ENCODE assay signal across 8 mouse cellular contexts in genomic region chr6:39462621-39463538, GRCm38 (mm10). TPM values are rescaled to one million over a fixed set of nuclear protein-coding genes. Genes with fewer than 3 reads are reported as not detected.
A peak's percentile ranks its signal among the peaks of the same experiment; 100 is the strongest.
DNase-seq lines count a peak whose midpoint lies in the region; ATAC-seq and TF ChIP-seq lines count a peak whose summit lies in the region.

No protein-coding gene starts in this region.

- no peaks in the 10 kb centered on the region for H3K4me1 ChIP-seq in embryonic facial prominence, embryonic 14.5 days (ENCODE audit: control insufficient read depth, insufficient read depth, low read length)
- no peaks in the 10 kb centered on the region for H3K4me1 ChIP-seq in limb, embryonic 14.5 days (ENCODE audit: control insufficient read depth, insufficient read depth, low read length)
- no peaks in the 10 kb centered on the region for H3K4me1 ChIP-seq in midbrain, postnatal 0 days (ENCODE audit: insufficient read depth, low read length)
- H3K4me1 ChIP-seq in spleen, adult 2 months (ENCODE audit: control insufficient read depth, insufficient read depth, insufficient read length) = no peaks in the 10 kb centered on the region

- no peaks in the 10 kb centered on the region for H3K27me3 ChIP-seq in embryonic facial prominence, embryonic 14.5 days (replicated peaks; ENCODE audit: control insufficient read depth, insufficient read depth, low read length)
- H3K27me3 ChIP-seq in limb, embryonic 14.5 days (ENCODE audit: control insufficient read depth, insufficient read depth, low read length) = no peaks in the 10 kb centered on the region
- no peaks in the 10 kb centered on the region for H3K27me3 ChIP-seq in midbrain, postnatal 0 days (ENCODE audit: insufficient read depth, low read length)
- H3K27me3 ChIP-seq in spleen, adult 2 months (ENCODE audit: control insufficient read depth, insufficient read depth, low read length) = no peaks in the 10 kb centered on the region

- TF ChIP-seq POLR2A in limb, embryonic 14.5 days (IDR thresholded peaks at IDR 0.05; ENCODE audit: borderline replicate concordance, extremely low read depth, insufficient read depth, insufficient read length) = no peak
- TF ChIP-seq POLR2A in spleen, adult 2 months (IDR thresholded peaks at IDR 0.05; ENCODE audit: low read depth, low read length) = no peak

- peak; percentile 90 for TF ChIP-seq CTCF in midbrain, postnatal 0 days (IDR thresholded peaks at IDR 0.05)
- peak; percentile 83; the same call in 1 of the 2 replicates for TF ChIP-seq CTCF in spleen, adult 2 months (IDR thresholded peaks at IDR 0.05; ENCODE audit: extremely low read depth, insufficient read depth, insufficient read length, insufficient replicate concordance)

- no peak overlapping the region for H3K9ac ChIP-seq in embryonic facial prominence, embryonic 14.5 days (ENCODE audit: low read depth, low read length)
- H3K9ac ChIP-seq in limb, embryonic 14.5 days (ENCODE audit: low read depth, low read length, severe bottlenecking) = no peak overlapping the region
- no peak overlapping the region for H3K9ac ChIP-seq in midbrain, postnatal 0 days (replicated peaks; ENCODE audit: low read length, poor library complexity, severe bottlenecking)

- ATAC-seq in embryonic facial prominence, embryonic 14.5 days (ENCODE audit: low read depth) = peak; percentile 83
- ATAC-seq in limb, embryonic 14.5 days (ENCODE audit: low FRiP score, low read depth) = peak; percentile 61; the same call in 1 of the 2 replicates
- ATAC-seq in midbrain, postnatal 0 days (ENCODE audit: low FRiP score) = peak; percentile 77

- H3K36me3 ChIP-seq in embryonic facial prominence, embryonic 14.5 days (ENCODE audit: control insufficient read depth, insufficient read depth, low read length) = peaks cover 38% of the 10 kb centered on the region
- H3K36me3 ChIP-seq in limb, embryonic 14.5 days (ENCODE audit: control insufficient read depth, insufficient read depth, low read length) = peaks cover 33% of the 10 kb centered on the region
- H3K36me3 ChIP-seq in midbrain, postnatal 0 days (ENCODE audit: insufficient read depth, low read length) = 0 out of 2 replicates have a peak, but pooled peaks cover 8% of the 10 kb centered on the region
- H3K36me3 ChIP-seq in spleen, adult 2 months (ENCODE audit: control insufficient read depth, insufficient read depth, low read length) = no peaks in the 10 kb centered on the region

- DNase-seq in A20 (ENCODE audit: low read depth, low spot score) = peak; percentile 87
- peak; percentile 84 to 85 for DNase-seq in adrenal gland, postnatal 36 days
- DNase-seq in embryonic facial prominence, embryonic 14.5 days (ENCODE audit: low spot score) = peak; percentile 88
- peak; percentile 18 to 66 for DNase-seq in heart, adult 9 months (ENCODE audit: low spot score in 2 of 2)
- peak; percentile 41 to 82 for DNase-seq in kidney, adult 8-10 months
- DNase-seq in limb, embryonic 14.5 days (ENCODE audit: low spot score) = peak; percentile 85
- peak; percentile 91 for DNase-seq in midbrain, postnatal 0 days (ENCODE audit: low spot score)
- DNase-seq in spleen, adult 2 months (ENCODE audit: low read depth in 1 of 2, low spot score in 2 of 2) = peak; percentile 54 to 70

- peaks cover 4% of the 10 kb centered on the region; the same call in 1 of the 2 replicates for H3K9me3 ChIP-seq in embryonic facial prominence, embryonic 14.5 days (ENCODE audit: control insufficient read depth, low read length)
- H3K9me3 ChIP-seq in limb, embryonic 14.5 days (ENCODE audit: control insufficient read depth, low read length) = no peaks in the 10 kb centered on the region
- no peaks in the 10 kb centered on the region for H3K9me3 ChIP-seq in midbrain, postnatal 0 days (ENCODE audit: low read length)

- H3K4me2 ChIP-seq in embryonic facial prominence, embryonic 14.5 days (ENCODE audit: low read depth, low read length) = no peak overlapping the region
- no peak overlapping the region for H3K4me2 ChIP-seq in limb, embryonic 14.5 days (replicated peaks; ENCODE audit: low read depth, low read length, severe bottlenecking)
- H3K4me2 ChIP-seq in midbrain, postnatal 0 days (ENCODE audit: low read depth, low read length, poor library complexity, severe bottlenecking) = no peak overlapping the region

- H3K27ac ChIP-seq in embryonic facial prominence, embryonic 14.5 days (replicated peaks; ENCODE audit: low read depth, low read length) = no peak overlapping the region
- H3K27ac ChIP-seq in limb, embryonic 14.5 days (replicated peaks; ENCODE audit: low read depth, low read length) = no peak overlapping the region
- no peak overlapping the region for H3K27ac ChIP-seq in midbrain, postnatal 0 days (ENCODE audit: low read depth, low read length)
- no peak overlapping the region for H3K27ac ChIP-seq in spleen, adult 2 months (ENCODE audit: insufficient read depth, low read length)

- WGBS in embryonic facial prominence, embryonic 14.5 days = 47% methylated on average over 16 of the region's 16 CpGs
- WGBS in limb, embryonic 14.5 days = 46% methylated on average over 16 of the region's 16 CpGs
- WGBS in midbrain, postnatal 0 days = 49% methylated on average over 16 of the region's 16 CpGs
- 27% methylated on average over 16 of the region's 16 CpGs for WGBS in spleen, adult 2 months

- H3K4me3 ChIP-seq in embryonic facial prominence, embryonic 14.5 days (ENCODE audit: low read depth, low read length) = no peak overlapping the region
- H3K4me3 ChIP-seq in limb, embryonic 14.5 days (replicated peaks; ENCODE audit: low read length) = no peak overlapping the region
- no peak overlapping the region for H3K4me3 ChIP-seq in midbrain, postnatal 0 days (ENCODE audit: low read depth, low read length)
- peak overlapping the region; percentile 12; the same call in 1 of the 2 replicates for H3K4me3 ChIP-seq in spleen, adult 2 months (ENCODE audit: extremely low read depth, insufficient read depth, insufficient read length)

RNA-seq across cellular contexts. Expression of gene Mkrn1, which starts 42.6 kb away (rescaled TPM):
- 10 to 100 TPM; 76.0 to 89.5 TPM for total RNA-seq in adrenal gland, postnatal 36 days (2021)
- polyA plus RNA-seq in embryonic facial prominence, embryonic 14.5 days (2014; fragmentation: Nextera tagmentation; extraction: Ambion mirVana) = 67.1 and 72.4 TPM in 2 replicates
- polyA plus RNA-seq in limb, embryonic 14.5 days (2012; rRNA removed) = 30.9 and 31.2 TPM in 2 replicates
- polyA plus RNA-seq in limb, embryonic 14.5 days (2014; fragmentation: Nextera tagmentation; extraction: Ambion mirVana) = 61.8 and 66.6 TPM in 2 replicates
- 201 and 269 TPM in 2 replicates for total RNA-seq in midbrain, postnatal 0 days (2014; rRNA removed)
- polyA plus RNA-seq in midbrain, postnatal 0 days (2015; fragmentation: Nextera tagmentation; extraction: Ambion mirVana) = 232 and 238 TPM in 2 replicates
- 96.8 and 131 TPM in 2 replicates for polyA plus RNA-seq in spleen, adult 2 months (2012; rRNA removed)
